Comparison of ENCODE assay signal across 19 mouse cellular contexts in the genomic region with DNA sequence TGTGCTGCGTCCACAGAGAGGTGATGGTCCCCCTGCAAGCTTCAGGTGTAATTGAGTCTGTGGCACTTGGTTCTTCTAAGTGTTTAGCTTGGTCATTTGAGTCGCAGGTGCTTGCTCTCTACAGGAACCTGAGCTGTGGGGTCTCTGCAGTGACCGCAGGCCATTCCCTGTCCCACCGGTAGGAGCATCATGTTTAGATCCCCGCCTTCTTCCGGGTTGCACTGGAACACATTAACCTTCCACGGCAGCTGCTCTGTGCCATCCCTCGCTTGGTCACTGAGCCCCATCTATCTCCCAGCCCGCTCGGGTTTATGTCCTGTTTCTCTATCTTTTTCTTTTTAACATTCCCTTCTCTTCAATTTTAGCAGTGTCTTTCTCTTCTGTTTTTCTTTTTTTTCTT. TPM values are rescaled to one million over a fixed set of nuclear protein-coding genes. Genes with fewer than 3 reads are reported as not detected.
A peak's percentile ranks its signal among the peaks of the same experiment; 100 is the strongest.
DNase-seq lines count a peak whose midpoint lies in the region; ATAC-seq and TF ChIP-seq lines count a peak whose summit lies in the region.
"Had no signal": no experiment of that assay in that cellular context is flagged by ENCODE, and none has a peak within 500 bp of the region (broad histone marks: within the 10 kb centered on the region; RNA-seq: fewer than 3 reads in every experiment).

No protein-coding gene starts in this region.

- 37% methylated on average over 10 of the region's 10 CpGs for WGBS in lung, embryonic 14.5 days

- no peak overlapping the region for H3K4me3 ChIP-seq in lung, embryonic 14.5 days (ENCODE audit: low read depth, low read length)
- H3K4me3 ChIP-seq: embryonic facial prominence, embryonic 12.5 days; heart, embryonic 12.5 days; hindbrain, embryonic 10.5 days; intestine, embryonic 15.5 days had no signal

- no peak overlapping the region for H3K9ac ChIP-seq in lung, embryonic 14.5 days
- H3K9ac ChIP-seq: embryonic facial prominence, embryonic 12.5 days; heart, embryonic 12.5 days; hindbrain, embryonic 14.5 days; intestine, embryonic 15.5 days had no signal

- H3K36me3 ChIP-seq in lung, embryonic 14.5 days (ENCODE audit: insufficient read depth) = no peaks in the 10 kb centered on the region
- H3K36me3 ChIP-seq: embryonic facial prominence, embryonic 12.5 days; heart, embryonic 12.5 days; hindbrain, embryonic 10.5 days; intestine, embryonic 15.5 days had no signal

- no peak for ATAC-seq in lung, embryonic 14.5 days (ENCODE audit: insufficient read depth)
- no peak for ATAC-seq in CD4-positive, CD25-positive, alpha-beta regulatory T cell, adult 4 months
- ATAC-seq: forebrain, embryonic 16.5 days; intestine, embryonic 15.5 days; Patski had no signal

- no peaks in the 10 kb centered on the region for H3K27me3 ChIP-seq in lung, embryonic 14.5 days (ENCODE audit: insufficient read depth, low read length)
- H3K27me3 ChIP-seq: intestine, embryonic 15.5 days; Patski had no signal

- no peak overlapping the region for H3K27ac ChIP-seq in lung, embryonic 14.5 days (ENCODE audit: low read depth)
- H3K27ac ChIP-seq: embryonic facial prominence, embryonic 12.5 days; hindbrain, embryonic 10.5 days; hindbrain, embryonic 14.5 days; intestine, embryonic 15.5 days had no signal

- DNase-seq in embryo, embryonic 10 days (ENCODE audit: low spot score) = peak; percentile 45
- DNase-seq in embryo, embryonic 9.5 days (ENCODE audit: extremely low spot score) = no peak
- no peak for DNase-seq in lung, embryonic 14.5 days
- no peak for DNase-seq in lung, postnatal 4 days
- peak; percentile 43 for DNase-seq in retina, embryonic 14.5 days (ENCODE audit: low spot score)
- DNase-seq in spleen, postnatal 14 days (ENCODE audit: low spot score in 2 of 2) = no peak
- DNase-seq: adrenal gland, postnatal 25 days; B cell, adult 2 months; cerebellum, adult 2 months; cerebellum, postnatal 10 days; gastrocnemius, postnatal 14 days had no signal

- no peaks in the 10 kb centered on the region for H3K9me3 ChIP-seq in lung, embryonic 14.5 days (ENCODE audit: low read depth, low read length)
- H3K9me3 ChIP-seq: embryonic facial prominence, embryonic 12.5 days; heart, embryonic 12.5 days; hindbrain, embryonic 10.5 days; intestine, embryonic 15.5 days had no signal

- H3K4me2 ChIP-seq in lung, embryonic 14.5 days = no peak overlapping the region
- H3K4me2 ChIP-seq: embryonic facial prominence, embryonic 12.5 days; heart, embryonic 12.5 days; hindbrain, embryonic 14.5 days; intestine, embryonic 15.5 days had no signal

- 0 out of 2 replicates have a peak, but pooled peaks have one; percentile 14 for TF ChIP-seq CTCF in lung, embryonic 14.5 days (IDR thresholded peaks at IDR 0.05; ENCODE audit: low read depth)

- no peaks in the 10 kb centered on the region for H3K4me1 ChIP-seq in lung, embryonic 14.5 days (ENCODE audit: insufficient read depth)

RNA-seq across cellular contexts. Expression of a gene that starts 54.3 kb away (rescaled TPM):
- polyA plus RNA-seq in lung, embryonic 14.5 days (2014; fragmentation: Nextera tagmentation; extraction: Ambion mirVana) = 2.2 and 2.3 TPM in 2 replicates
- polyA plus RNA-seq in CD4-positive, CD25-positive, alpha-beta regulatory T cell, adult 4 months (2017; shearing (Covaris generic)) = not detected

Comparison
In these comparisons a context has a peak if more than half of its experiments do, and no peak if none do; other contexts are left out.
1. DNase-seq: peak in embryo, embryonic 10 days (single experiment) and retina, embryonic 14.5 days (single experiment); none in embryo, embryonic 9.5 days (single experiment), lung, embryonic 14.5 days (single experiment), lung, postnatal 4 days (0 of 2) and spleen, postnatal 14 days (0 of 2).